Mouse (Mus musculus) mature B cell (primary cell): ENCODE data around the gene Smtn.

Experiments
- in situ Hi-C: fragments of 300-500 bp; cut with MboI; formaldehyde crosslinking; loops from 2 replicates; pipeline ENCODE4 v1.14.3; 2019

Smtn gene

GRCm38 (mm10) chr11:3528208-3528607 is 12.2 kb downstream of the Smtn start:
- in situ Hi-C loops, result loop anchor here (25.0 kb wide), 1 partner anchor 259 kb away; no protein-coding TSS in a partner anchor

GRCm38 (mm10) chr11:3527766-3528165 is 12.6 kb downstream of the Smtn start:
- in situ Hi-C loops, result loop anchor here (25.0 kb wide), 1 partner anchor 260 kb away; no protein-coding TSS in a partner anchor

GRCm38 (mm10) chr11:3526979-3527738 is 13.3 kb downstream of the Smtn start:
- in situ Hi-C loops, result loop anchor here (25.0 kb wide), 1 partner anchor 260 kb away; no protein-coding TSS in a partner anchor

- in situ Hi-C loops, result loop anchor here (25.0 kb wide), 1 partner anchor 261 kb away; no protein-coding TSS in a partner anchor
These were observed 14.2 kb downstream of the Smtn start for GRCm38 (mm10) chr11:3526207-3526606.

GRCm38 (mm10) chr11:3525560-3525959 is 14.9 kb downstream of the Smtn start:
- in situ Hi-C loops, result loop anchor here (25.0 kb wide), 1 partner anchor 262 kb away; no protein-coding TSS in a partner anchor

GRCm38 (mm10) chr11:3523840-3524582 is 16.4 kb downstream of the Smtn start:
- in situ Hi-C loops, result no loop called here

- in situ Hi-C loops, result no loop called here
These were observed 18.0 kb downstream of the Smtn start for GRCm38 (mm10) chr11:3522285-3523000.

GRCm38 (mm10) chr11:3521339-3522224 is 18.8 kb downstream of the Smtn start:
- in situ Hi-C loops, result no loop called here

GRCm38 (mm10) chr11:3520919-3521318 is 19.5 kb downstream of the Smtn start:
- in situ Hi-C loops, result no loop called here

- in situ Hi-C loops, result no loop called here
These were observed 20.5 kb downstream of the Smtn start for GRCm38 (mm10) chr11:3519756-3520398.

- in situ Hi-C loops, result no loop called here
These were observed 21.2 kb downstream of the Smtn start for GRCm38 (mm10) chr11:3519051-3519726.

GRCm38 (mm10) chr11:3517846-3518732 is 22.3 kb downstream of the Smtn start:
- in situ Hi-C loops, result no loop called here

GRCm38 (mm10) chr11:3516859-3517845 is 23.3 kb downstream of the Smtn start:
- in situ Hi-C loops, result no loop called here

GRCm38 (mm10) chr11:3516121-3516520 is 24.3 kb downstream of the Smtn start:
- in situ Hi-C loops, result no loop called here

GRCm38 (mm10) chr11:3515637-3516036 is 24.8 kb downstream of the Smtn start:
- in situ Hi-C loops, result no loop called here

GRCm38 (mm10) chr11:3515216-3515615 is 25.2 kb downstream of the Smtn start:
- in situ Hi-C loops, result no loop called here

GRCm38 (mm10) chr11:3514529-3515054 is 25.8 kb downstream of the Smtn start, which contains the start of gene Selenom:
Gene Selenom, plus strand, starts transcription at chr11:3514684.
- in situ Hi-C loops, result no loop called here
